Mouse (Mus musculus): Measurements from ENCODE around the gene Adam10.

DNA sequence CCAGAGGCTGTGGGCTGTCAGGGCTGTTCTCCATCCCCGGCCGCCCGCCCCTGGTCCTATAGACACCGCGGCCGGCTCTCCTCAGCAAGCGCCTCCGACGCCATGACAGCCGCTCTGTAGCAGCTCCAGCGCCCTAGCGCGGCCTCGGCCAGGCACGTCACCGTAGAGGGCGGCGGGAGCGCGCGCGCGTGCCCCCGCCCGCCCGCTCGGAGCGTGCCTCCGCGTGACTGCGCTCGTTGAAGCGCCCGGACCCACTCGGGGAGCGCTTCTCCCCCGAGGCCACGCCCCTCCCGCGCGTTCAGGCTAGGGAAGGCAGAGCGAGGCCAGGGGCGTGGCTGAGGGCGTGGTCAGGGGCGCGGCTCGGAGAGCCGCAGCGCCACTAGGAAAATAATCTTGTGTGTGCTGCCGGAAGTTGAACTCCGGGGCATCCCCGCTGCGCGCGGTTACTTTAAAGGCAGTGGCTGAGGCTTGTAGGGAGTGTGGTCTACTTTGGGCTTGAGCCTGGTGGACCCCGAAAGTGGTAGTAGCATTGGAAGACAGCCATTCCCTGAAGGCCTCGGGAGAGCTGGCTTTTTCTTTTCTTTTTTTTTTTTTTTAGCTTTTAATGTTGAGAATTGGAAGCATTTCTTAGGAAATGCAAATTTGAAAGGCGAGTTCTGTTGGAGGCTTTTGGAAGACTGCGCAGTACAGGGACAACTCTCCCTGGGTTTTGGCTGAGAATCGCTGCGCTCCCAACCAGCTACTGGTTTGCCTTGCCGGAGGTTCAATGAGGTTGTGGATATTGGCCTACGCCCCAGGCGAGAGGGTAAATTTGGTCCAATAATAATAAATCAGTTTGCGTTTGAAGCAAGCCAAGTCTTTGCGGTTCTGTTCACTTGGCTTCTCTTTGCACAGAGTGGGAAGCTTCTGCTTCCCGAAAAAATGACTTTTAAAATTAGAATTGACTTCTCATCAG lies 21.5 kb upstream of the Adam10 start, which contains the start of gene Mindy2:
- TF ChIP-seq CTCF (IDR thresholded peaks at IDR 0.05) (no peak; the same call in 1 of the 2 replicates), EP300 (IDR thresholded peaks at IDR 0.05) (no peak)
